Mouse (Mus musculus): ENCODE data around the gene Cfap54.

- TF ChIP-seq CTCF (IDR thresholded peaks at IDR 0.05; ENCODE audit: low read depth, low read length) (no peak), GATA1 (IDR thresholded peaks at IDR 0.05; ENCODE audit: borderline replicate concordance, low read length) (no peak), TAL1 (conservative IDR thresholded peaks at IDR 0.05; ENCODE audit: low read depth, low read length) (no peak)
These were observed 10.5 kb upstream of the Cfap54 start for GRCm38 (mm10) chr10:93091928-93092327.
